Mouse (Mus musculus): ENCODE results near the gene Tcp11l2.

GRCm38 (mm10) chr10:84532191-84532889 lies 44.1 kb upstream of the Tcp11l2 start:
- TF ChIP-seq JUND (IDR thresholded peaks at IDR 0.05; ENCODE audit: low read depth, low read length), result no peak
- TF ChIP-seq POLR2A (IDR thresholded peaks at IDR 0.05; ENCODE audit: control insufficient read depth in 1 of 2, insufficient read depth in 1 of 2, low read depth in 1 of 2, low read length in 2 of 2, poor library complexity in 1 of 2), result no peak

Data from MEL (cell line).